Mouse (Mus musculus): ENCODE measurements at regions not wholly inside any gene's neighbourhood (a gene's known extent, or its start where the extent isn't known, plus 50 kb on each side); places are given as distances from the start of the nearest gene placed in this dataset.
"Not testable (repeated sequence)": the region's sequence is repeated elsewhere in the genome, so short reads cannot be mapped to it uniquely, and the experiment has no call there.

DNA sequence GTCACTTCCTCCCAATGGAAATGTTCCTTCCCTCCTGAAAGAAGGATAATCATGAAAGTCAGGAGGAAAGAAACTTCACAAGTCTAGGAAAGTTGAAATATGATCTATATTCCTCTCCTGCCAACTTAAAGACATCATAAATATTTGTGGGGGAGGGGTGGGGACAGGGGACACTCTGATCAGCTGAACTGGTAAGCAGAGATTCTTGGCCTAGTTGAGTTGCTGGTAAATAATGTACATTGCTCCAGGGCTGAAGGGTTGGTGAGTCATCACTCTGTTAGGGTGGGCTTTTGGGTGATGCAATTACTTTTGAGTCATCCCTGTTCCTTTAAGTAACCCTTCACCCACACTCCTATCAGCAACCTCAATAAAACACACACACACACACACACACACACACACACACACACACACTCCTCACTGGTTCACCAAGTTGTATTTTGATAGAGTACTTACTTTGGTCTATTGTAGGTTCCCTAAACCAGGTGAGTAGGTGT lies 56.0 kb downstream of the Ccdc71l start:
- no peak for DNase-seq (ENCODE audit: low spot score in 2 of 2)

DNA sequence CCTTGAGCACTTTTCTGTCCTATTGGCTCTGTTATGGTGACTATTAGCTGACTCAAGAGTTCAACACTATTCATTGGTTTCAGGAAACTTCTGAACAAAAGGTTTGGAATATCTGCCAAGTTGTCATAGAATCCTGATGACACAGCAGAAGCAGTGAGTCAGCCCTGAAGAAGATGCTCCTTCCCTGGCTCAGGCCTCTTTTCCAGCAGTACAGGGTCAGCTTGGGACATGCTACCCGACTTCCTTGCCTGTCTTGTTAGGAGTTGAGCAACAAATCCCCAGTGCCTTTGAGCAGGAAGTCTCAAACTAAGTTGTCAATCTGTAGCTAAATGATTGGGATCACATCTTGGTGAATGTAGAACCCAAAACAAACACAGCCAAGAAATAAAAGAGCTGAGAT lies 56.6 kb downstream of the Ccdc71l start:
- no peak for DNase-seq (ENCODE audit: low spot score in 2 of 2)

DNA sequence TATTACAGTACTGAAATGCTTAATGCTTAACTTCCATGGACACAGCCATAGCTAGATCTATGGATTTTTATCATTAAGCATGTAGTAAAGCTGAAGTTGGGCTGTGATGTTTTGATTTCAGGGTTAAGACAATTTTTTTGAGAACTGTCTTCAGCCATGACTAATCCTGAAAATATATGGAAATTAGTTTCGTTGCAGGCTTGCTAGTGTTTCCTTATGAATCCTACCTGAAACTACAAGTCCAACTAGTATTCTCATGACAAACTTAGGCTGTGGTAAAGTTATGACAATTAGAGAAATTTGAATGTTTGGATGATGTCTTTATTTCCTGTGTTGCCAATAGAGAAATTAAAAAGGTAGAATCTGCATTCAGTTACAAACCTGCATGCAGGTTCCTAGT lies 59.7 kb downstream of the Ccdc71l start:
- DNase-seq (ENCODE audit: low spot score in 2 of 2) = no peak

DNA sequence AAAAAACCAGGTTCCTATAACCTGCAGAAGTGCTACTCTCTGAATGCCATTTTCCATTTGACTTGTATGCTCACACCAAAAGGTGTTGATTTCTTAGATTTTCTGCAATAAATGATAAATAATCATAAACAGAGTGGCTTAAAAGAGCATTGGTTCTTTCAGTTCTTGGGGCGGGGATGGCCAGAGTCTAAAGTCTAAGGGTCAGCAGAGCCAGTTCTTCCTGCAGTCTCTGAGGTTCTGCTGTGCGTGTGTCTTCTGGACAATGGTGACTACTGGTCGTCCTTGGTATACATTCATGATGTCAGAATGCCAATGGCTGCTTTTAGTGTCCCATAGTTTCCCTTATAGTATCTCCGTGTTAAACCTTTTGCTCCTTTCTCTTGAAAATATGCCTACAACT lies 66.3 kb downstream of the Ccdc71l start:
- no peak for DNase-seq (ENCODE audit: low spot score in 2 of 2)

DNA sequence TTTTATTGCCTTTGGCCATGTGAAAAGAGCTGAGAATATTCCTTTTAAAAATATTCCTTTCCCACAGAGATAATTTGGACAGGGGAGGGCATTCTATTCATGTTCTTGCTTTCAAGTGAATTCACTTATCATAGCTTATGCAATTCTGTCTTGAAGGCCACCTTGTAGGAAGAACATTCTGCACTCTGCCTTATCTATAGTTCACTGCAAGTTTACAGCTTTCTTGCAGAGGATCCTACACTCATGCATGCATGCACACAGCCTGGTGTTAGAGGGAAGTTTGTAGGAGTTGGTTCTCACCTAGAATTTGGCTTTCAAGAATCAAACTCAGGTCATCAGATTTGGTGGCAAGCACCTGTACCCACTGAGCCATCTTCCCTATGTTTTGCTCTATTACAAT lies 67.4 kb downstream of the Ccdc71l start:
- DNase-seq (ENCODE audit: low spot score in 2 of 2) = no peak

DNA sequence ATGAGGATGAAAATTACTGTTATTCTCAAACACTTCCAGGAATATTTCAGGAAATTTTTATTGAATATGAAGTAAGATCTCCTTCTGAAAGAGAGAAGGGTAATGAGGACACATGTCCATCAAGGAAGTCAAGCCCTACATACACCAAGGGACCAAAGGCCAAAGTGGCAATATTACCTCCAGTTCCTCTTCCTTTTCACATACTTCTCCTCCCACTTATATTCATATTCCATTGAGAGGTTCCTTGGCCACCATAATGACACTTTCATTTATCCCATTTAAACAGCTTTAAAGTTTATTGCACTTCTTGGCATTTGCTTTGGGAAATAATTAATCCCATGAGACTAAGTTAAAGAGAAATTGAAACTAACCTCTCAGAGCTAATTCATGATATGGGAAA lies 70.9 kb downstream of the Ccdc71l start:
- no peak for DNase-seq (ENCODE audit: low spot score in 2 of 2)

DNA sequence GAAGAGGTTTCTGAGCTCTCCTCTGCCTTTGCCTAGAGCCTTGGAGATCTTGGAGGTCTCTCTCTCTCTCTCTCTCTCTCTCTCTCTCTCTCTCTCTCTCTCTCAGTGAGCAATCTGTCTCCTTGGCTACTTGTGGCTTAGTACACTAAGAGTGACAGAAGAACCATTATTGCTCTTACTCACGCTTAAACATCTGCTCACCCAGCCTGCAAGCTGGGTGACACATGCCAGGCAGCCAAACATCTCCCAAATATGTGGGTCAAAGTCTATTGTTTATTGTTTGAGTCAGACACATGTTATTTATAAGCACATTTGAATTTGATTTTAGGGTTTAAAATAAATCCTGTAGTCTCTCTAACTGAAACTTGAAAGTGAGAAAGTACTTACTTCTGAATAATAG lies 72.7 kb downstream of the Ccdc71l start:
- peak in 1 of 2 experiments; percentile 13 for DNase-seq (ENCODE audit: low spot score in 2 of 2)

DNA sequence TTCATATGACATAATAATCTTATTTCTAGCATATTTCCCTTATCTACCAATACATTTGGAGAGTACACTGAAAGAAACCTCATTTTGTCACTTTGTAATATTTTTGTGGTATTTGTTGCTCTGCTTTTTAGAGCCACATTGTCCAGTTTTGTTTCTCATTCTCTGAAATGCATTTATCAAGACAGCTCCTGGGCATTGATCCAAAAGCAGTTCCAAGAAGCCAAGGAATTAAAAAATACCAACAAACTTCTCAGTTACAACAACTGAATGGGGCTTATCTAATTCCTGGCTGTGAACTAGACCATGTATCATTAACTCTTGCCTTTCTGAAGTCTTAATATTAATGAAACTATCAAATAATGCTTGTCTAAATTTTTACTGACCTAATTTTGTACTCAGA lies 76.3 kb downstream of the Ccdc71l start:
- DNase-seq (ENCODE audit: low spot score in 2 of 2) = no peak

DNA sequence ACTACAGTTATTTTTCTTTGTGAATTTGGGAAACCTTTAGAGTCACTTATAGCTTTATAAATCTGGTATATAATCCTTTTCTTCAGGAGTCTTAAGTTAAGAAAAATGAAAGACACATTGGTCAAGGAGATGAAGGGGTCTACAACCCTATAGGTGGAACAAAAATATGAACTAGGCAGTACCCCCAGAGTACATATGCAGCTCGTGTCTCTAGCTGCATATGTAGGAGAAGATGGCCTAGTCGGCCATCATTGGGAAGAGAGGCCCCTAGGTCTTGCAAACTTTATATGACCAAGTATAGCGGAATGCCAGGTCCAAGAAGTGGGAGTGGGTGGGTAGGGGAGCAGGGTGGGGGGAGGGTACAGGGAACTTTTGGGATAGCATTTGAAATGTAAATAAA lies 76.7 kb downstream of the Ccdc71l start:
- not testable (repeated sequence) for DNase-seq (ENCODE audit: low spot score in 2 of 2)

DNA sequence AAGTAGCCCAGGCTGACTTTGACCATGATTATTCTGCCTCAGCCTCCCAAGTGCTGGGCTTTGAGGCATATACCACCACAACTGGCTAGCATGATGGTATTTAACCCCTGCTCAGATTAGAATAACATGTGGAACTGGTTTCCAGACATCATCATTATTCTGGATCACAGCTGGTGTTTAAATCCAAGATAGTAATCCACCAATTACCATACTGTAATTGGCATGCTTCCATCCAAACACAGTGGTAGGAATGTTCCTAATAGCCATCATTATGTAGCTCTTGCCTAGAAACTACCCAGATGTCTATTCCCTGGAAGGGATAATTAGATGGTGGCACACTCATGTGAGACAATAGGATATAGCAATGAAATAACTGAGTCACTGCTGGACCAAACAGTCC lies 77.4 kb downstream of the Ccdc71l start:
- no peak for DNase-seq (ENCODE audit: low spot score in 2 of 2)

DNA sequence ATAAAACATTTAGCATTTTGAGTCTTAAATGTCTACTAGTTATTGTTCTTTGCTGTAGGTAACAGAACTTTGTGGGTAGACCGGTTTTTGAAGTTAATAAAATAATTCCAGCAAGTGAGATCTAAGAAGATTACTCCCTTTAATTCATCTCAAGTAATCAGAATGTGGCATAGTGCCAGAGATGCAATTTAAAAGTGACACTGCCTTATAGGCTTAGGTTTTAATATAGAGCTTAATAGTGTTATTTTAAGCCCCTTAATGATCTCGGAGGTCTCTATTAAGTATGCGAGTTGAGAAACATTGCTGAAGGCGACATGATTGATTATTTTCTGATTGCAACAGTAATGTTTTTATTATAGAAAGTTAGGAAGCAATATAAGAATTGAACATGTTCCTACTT lies 78.3 kb downstream of the Ccdc71l start:
- DNase-seq (ENCODE audit: low spot score in 2 of 2) = no peak

DNA sequence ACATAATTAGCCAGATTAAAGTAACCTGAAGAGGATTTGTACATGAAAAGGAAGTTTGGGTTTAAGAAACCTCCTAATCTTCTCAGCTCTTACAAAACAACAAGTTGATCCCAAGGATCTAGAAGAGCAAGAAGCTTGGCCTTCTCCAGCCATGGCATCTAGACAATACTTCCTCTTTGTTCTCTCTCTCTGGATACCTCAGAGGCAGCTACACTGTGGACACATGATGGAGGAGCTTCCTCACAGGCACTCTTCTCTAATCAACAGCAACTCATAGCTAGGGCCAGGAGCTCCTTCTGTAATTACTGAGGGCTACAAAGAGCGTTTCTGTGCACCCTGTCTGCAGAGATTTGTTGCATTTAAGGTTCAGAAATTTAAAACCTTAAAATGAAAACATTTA lies 79.9 kb downstream of the Ccdc71l start:
- no peak for DNase-seq (ENCODE audit: low spot score in 2 of 2)

DNA sequence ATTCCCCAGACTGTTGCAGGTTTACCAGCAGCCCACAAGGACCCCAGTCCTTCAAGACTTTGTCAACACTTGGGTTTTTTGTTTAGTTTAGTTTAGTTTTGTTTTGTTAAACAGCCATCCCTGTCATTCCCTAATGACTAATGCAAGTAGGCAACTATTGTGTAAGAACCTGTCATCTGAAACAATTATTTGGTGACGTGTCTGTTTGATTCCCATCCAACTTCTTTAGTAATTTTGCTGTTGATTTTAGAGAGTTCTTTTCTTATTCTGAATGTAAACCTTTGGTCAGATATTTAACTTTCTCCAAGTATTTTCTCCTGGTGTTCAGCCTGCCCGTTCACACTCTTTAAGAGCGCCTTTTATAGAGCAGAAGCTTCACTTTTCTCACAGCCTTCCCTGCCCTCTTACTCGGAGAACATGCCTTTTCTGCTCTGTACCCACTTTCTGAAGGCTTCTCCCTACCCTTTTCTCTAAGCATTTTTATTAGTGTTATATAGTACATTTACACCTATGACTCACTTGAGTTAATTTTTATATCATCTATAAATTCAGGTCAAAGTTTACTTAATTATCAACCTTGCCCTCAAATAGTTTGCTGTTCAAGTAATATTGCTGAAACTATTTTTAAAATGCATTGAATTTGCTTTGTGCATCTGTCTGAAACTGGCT lies 82.0 kb downstream of the Ccdc71l start:
- DNase-seq (ENCODE audit: low spot score in 2 of 2) = no peak

DNA sequence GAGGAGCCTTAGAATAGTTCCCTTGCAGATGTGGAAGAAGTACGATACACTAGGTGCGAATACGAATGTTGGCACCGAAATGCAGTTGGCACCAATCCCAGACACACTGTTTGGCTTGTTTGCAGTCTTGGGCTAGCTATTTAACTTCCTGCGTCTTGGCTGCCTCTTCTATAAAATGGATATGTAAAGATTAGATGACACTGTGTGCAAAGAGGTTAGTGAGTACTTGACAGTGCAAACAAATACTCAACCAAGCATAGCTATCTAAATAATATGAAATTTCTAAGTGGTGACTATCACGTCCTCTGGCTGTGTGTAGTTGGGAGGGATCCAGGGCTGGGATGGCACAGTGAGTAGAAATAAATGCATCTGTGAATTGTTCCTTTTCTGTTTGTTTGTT lies 86.9 kb downstream of the Ccdc71l start:
- DNase-seq (ENCODE audit: low spot score in 2 of 2) = peak; percentile 37 to 55

DNA sequence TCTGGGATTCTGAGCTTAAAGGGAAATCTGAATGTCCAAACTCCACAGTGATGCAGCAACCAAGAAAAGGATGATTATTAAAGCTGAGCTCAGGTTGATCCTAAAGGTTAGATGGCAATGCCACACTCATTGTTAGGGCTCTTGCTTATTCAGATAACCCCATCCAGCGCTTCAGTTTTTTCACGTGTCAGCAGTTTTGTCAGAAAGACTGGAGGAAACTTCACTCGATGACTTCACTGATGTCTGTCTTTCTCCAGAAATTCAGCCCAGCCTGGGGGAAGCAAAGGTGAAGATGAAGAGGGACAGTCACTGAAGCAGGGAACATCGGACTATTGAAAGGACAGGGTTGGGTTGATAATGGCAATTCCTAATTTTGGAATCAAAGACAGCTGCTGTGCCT lies 91.4 kb downstream of the Ccdc71l start:
- DNase-seq (ENCODE audit: low spot score in 2 of 2) = no peak

DNA sequence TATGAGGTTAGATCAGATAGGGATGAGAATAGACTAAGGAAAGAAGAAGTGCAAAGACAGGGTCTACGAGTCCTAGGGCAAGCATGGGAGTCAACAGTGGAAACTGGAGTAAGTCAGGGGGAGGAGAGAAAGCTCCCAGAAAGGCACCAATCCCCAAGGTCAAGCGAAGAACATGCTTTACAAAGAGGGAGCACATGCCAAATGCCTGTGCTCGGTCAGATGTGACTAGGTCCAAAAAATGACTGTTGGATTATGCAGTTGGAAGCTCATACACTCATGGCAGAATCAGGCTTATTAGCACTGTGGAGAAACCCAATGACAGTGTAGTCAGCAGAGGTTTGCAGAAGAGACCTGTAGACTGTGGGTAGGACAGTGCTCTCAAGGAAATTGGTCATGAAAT lies 100.9 kb downstream of the Ccdc71l start:
- DNase-seq (ENCODE audit: low spot score in 2 of 2) = no peak

DNA sequence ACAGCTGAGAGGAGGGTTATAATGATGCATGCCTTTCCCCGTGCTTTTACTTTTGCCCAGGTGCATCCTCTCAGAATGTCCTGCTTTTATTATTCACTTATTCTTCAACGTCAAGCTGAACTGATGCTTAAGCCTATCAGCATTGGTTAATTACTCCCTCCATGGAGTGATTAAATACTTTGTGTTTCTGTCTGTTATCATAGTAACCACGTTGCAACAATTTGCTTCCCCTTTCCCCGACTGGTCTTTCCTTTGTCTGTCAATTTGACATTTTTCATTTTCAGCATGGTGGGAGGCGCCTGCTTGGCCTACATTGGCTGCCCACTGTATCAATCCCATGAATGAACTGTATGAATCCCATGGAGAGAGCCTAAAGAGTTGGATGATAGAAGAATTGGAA lies 101.8 kb downstream of the Ccdc71l start:
- no peak for DNase-seq (ENCODE audit: low spot score in 2 of 2)

DNA sequence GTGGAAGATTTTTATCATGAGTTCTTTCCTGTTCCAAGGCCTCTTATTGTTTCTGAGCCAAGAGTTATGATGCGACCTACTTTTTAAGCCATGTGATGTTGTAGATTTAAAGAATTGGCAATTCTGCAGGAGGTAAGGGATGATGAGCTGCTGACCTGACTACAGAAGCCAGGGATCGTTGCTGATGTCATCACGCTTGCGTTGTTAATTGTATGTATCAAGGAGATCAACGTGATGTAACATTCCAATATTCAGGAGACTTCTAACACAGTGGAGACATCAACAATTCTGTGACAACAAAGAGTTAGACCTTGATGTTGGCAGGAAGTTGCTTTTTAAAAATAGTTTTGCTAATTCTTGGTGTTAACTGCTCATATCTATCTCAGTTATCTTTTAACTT lies 102.5 kb downstream of the Ccdc71l start:
- no peak for DNase-seq (ENCODE audit: low spot score in 2 of 2)

DNA sequence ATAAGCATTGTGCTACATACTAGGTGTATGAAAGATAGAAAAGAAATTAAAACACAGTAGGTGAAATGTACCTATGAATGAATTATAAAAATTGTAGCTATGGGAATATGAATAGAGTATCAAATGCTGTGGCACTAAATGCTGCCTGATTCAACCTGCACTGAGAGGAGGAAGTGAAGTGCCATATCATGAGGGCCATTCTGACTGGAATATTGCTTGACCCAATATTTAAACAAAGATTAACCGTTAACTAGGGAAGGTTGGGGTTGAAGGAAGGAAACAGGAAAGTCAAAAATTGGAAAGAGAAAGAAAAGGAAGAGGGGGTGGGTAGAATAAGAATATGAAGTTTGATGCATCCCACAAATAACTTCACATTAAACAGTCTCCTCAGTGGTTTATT lies 103.8 kb downstream of the Ccdc71l start:
- DNase-seq (ENCODE audit: low spot score in 2 of 2) = no peak

DNA sequence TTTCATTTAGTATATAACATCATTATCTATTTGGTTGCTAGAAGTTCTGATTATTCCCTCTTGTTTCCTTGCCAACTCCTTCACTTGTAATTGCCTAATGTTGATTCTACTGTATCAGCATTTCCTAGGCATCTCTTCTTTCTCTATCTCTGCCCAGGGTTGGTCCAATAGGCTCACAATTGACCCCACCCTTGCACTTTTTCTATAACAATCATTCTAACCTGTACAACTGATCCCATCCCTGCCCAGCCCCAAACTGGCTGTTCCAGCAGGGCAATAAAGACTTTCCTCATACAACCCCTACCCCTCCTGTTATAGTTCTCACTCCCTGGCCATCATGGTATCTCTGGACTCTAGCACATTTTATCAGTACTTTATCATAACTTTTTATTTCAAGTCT lies 104.3 kb downstream of the Ccdc71l start:
- no peak for DNase-seq (ENCODE audit: low spot score in 2 of 2)

DNA sequence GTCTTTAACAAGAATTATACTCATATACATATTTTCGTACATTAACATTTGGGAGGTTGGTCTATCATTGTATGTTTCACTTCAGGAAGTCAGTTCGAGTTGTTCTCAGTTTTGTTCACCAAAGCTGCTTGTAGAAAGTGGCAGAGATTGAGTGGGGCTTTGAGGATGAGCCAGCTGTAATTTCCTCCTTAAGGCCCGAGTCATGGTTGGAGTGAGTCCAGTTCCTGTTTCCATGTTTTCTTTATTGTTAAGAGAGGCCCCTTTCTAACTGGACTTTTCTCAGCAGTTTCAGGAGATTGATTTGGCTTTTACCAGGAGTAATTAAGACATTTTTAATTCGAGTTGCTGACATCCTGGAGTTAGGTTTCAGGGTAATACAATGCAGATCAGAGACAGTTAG lies 107.7 kb downstream of the Ccdc71l start:
- no peak for DNase-seq (ENCODE audit: low spot score in 2 of 2)

DNA sequence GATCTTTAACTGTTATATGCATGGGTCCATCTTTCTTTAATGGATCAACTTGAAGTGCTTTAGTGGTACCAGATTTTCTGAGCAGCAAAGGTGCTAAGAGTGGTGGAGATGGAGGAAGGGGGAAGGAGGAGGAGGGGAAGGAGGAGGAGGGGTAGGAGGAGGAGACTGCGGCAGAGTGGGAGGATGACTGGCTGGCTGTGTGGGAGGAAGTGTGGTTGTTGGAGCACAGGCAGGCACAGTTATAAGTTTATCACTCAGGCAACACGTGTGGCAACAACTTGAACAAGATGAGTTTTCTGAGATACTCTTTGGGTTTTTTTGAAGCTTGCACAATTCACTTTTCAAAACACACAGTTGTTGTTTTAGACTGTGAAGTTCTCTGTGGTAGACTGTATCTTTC lies 108.2 kb downstream of the Ccdc71l start:
- no peak for DNase-seq (ENCODE audit: low spot score in 2 of 2)

DNA sequence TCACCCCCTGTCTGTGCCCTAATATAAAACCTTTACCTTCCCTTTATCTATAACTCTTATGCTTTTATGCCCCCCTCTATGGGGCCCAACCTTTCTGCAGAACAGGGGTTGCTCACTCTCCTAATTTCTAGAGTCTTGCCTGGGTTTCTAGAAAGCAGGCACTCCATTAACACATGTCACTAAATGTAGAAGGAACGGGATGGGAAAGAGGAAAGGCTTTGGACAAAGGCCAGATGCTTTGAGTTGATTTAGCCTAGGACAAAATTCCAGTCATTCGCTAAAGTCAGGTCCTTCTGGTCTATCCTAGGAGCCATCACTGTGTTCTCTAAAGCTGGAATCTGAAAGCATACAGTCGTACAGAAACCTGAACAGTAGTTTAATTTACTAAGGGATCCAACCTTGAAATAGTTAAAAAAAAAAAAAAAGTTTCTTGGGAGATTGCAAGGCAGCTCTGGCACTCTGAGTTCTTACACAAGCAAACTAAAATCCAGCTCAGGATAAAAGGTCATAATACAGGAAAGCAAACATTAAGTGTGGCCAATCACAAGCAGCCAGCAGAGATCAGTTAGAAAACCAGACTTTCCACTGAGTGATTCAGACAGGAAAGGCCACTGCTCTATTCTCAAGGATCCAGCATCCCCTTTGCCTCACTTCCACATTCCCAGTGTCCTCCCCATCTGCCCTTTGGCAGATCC lies 109.5 kb downstream of the Ccdc71l start:
- DNase-seq (ENCODE audit: low spot score in 2 of 2) = no peak

DNA sequence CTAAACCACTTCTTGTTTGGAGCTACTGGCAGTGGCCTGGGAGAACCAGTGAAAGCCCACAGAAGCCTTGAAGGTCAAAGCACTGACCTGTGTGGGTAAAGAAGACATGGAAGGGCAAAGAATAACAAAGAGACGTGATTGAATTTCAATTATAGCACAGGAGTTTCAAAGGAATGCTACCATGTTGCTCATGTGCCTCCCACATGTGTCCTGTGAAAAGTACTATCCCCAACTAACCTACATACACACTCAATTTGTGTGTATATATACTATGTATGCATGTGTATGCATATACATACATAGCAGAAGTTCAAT lies 110.0 kb downstream of the Ccdc71l start:
- DNase-seq (ENCODE audit: low spot score in 2 of 2) = no peak

Measured in right cerebral cortex, adult 2 months (tissue).